Mouse (Mus musculus) spleen, postnatal 0 days (tissue): ENCODE measurements around the gene Gpr68. TPM values are rescaled to one million over a fixed set of nuclear protein-coding genes. Genes with fewer than 3 reads are reported as not detected.

Experiments
- polyA plus RNA-seq: library from polyadenylated mRNA; unstranded; fragments of >200 nt; fragmentation: Nextera tagmentation; extraction: Ambion mirVana; gene quantifications from 2 replicates; pipeline ENCODE4 v1.2.1, GENCODE M21; 2015

Gene Gpr68
- polyA plus RNA-seq, result 0.35 and 0.55 TPM in 2 replicates

GRCm38 (mm10) chr12:100907598-100908297 lies at the start of gene Gpr68:
TSS of gene Gpr68 (minus strand) at chr12:100908198.

Other genes starting within 250 kb of the Gpr68 start
- 2.7 and 3.4 TPM in 2 replicates for gene Rps6ka5, start 181.2 kb downstream of the Gpr68 start, polyA plus RNA-seq
- gene Dglucy, start 129.1 kb downstream of the Gpr68 start, polyA plus RNA-seq, result 2.0 and 3.3 TPM in 2 replicates
- 14.0 and 16.6 TPM in 2 replicates for gene Ccdc88c, start 120.9 kb upstream of the Gpr68 start, polyA plus RNA-seq
- 23.3 and 23.4 TPM in 2 replicates for gene Ppp4r3a, start 175.5 kb upstream of the Gpr68 start, polyA plus RNA-seq